Mouse (Mus musculus): Measurements from ENCODE around the gene Casz1.

Gene Casz1

DNA sequence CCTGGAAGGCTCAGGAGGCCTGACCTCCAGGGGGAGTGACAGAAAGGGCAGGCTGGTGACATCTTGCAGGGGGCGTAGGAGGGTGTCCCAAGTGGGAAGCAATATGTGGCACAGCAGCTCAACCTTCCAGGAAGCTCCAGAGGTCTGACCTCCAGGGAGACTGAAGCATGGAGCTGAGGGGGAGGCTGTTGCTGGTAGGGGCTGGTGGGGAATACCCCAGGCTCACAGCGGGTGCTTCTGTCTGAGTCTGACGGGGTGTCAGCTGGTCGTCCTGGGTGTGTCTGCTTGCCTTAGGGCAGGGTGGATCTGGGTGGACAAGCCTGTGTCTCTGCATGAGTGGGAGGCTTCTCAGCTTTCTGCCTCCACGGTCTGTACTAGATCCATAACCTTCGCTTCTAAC lies 38.1 kb downstream of the Casz1 start:
- in situ Hi-C loops (cut with MboI) = no loop called here

- in situ Hi-C loops (cut with MboI) = no loop called here
Measured at GRCm38 (mm10) chr4:148844921-148845320, 40.7 kb downstream of the Casz1 start.

DNA sequence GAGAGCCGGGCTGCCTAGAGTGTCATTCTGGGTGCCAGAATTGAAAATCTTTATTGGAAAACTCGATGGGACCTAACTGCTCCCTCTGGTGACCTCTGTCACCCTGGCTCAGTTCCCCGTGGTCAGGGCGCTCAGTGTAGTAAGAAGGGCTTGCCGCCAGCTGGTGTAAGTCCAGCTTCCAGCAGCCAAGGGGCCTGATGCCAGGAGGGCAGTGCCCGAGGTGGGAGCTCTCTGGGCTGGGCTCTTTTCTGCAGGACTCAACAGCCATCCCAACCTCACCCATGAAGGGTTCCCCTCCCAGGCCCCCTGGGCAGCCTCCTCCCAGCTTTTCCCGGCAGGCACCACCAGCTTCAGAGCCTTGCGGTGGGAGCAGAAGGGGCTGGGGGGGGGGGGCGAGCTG lies 42.0 kb downstream of the Casz1 start:
- in situ Hi-C loops (cut with MboI) = no loop called here

- in situ Hi-C loops (cut with MboI) = no loop called here
Measured at GRCm38 (mm10) chr4:148846724-148847123, 42.5 kb downstream of the Casz1 start.

- in situ Hi-C loops (cut with MboI) = no loop called here
Measured at GRCm38 (mm10) chr4:148847636-148848035, 43.4 kb downstream of the Casz1 start.

GRCm38 (mm10) chr4:148849437-148849836 lies 45.2 kb downstream of the Casz1 start:
- in situ Hi-C loops (cut with MboI) = no loop called here

GRCm38 (mm10) chr4:148853057-148853456 lies 48.8 kb downstream of the Casz1 start:
- in situ Hi-C loops (cut with MboI) = no loop called here

GRCm38 (mm10) chr4:148854093-148854492 lies 49.9 kb downstream of the Casz1 start:
- in situ Hi-C loops (cut with MboI) = no loop called here

- in situ Hi-C loops (cut with MboI) = no loop called here
Measured at GRCm38 (mm10) chr4:148855527-148855926, 51.3 kb downstream of the Casz1 start.

DNA sequence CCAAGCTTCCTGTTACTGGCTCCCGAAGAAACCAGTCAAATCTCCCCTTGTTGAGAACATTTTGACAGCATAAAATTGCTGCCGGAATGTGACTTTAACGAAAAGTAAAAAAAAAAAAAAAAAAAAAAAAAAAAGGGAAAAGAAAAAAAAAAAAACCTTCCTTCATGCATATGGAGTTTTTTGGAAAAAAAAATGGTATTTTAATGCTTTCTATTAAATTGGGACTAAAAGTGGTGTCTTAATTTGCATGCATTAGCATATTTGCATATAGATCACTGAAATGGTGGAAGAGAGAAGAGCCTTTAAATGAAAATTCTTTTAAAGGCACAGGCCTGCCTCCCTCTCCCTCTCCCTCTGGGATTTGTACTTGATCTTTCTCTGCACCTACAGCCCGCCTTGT lies 52.0 kb downstream of the Casz1 start:
- in situ Hi-C loops (cut with MboI) = no loop called here

DNA sequence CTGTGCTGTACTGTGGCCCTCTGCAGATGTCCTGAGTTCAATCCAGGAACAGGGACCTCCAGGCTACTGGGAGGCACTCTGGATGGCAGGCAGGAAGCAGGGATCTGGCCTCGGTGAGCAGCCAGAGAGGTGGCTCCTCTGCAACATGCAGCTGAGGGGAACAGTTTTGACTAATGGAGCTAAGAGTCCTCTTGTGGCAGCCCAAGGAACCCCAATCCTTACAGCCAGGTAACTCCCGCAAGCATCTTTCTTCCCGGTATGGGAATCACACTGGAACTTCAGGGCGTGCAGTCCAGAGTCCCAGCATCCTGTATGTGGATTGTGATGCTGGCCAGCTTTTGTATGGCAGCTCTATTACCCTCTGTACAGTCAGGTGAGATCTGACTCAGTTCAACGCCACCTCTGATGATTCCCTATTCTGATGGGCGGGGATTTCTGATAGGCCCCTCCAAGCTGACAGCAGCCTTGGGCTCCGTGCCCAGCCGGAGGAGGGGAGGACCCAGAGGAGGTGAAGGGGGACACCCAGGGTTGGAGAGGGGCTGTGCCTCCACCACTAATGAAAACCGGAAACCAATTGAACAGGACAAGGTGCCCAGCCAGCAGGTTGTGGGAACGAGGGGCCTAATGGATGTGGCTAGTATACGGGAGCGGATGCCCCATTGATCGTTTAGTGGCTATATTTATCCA lies 53.3 kb downstream of the Casz1 start:
- in situ Hi-C loops (cut with MboI) = no loop called here

DNA sequence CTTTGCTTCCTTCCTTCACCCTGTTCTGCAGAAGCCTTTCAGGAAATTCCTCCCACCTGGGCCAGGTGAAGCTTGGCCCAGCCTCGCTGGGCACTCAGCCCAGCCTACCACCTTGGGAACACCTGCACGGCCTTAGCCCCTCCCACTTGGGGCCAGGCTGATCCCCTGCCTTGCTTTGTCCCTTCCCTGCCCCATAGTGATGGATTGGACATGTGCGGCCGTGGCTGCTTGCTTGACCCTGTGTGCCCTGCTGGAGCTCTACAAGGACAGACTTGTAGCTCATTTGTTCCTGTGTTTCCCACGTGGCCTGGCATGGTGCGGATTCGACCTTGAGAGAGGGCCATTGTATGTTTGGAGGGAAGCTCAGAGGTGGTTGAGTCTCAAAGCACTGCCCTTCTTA lies 54.0 kb downstream of the Casz1 start:
- in situ Hi-C loops (cut with MboI) = no loop called here

DNA sequence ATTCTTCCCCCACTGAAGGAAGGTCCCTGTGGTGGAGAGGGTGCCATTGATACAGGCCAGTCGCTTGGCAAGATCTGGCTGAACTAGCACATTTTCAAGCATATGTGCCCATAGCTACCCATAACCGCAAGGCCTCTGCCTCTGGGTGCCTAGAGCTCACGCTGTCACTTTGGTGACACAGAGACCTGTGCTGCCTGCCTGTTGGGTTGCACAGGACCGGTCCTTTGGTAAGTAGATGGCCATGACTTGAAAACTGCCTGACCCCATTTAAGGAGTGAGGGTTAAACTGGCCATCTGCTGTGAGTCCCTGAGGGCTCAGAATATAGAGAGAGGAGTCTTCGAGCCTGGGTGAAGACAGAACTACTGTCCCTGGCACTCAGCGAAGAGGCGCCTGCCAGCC lies 55.2 kb downstream of the Casz1 start:
- in situ Hi-C loops (cut with MboI) = no loop called here

DNA sequence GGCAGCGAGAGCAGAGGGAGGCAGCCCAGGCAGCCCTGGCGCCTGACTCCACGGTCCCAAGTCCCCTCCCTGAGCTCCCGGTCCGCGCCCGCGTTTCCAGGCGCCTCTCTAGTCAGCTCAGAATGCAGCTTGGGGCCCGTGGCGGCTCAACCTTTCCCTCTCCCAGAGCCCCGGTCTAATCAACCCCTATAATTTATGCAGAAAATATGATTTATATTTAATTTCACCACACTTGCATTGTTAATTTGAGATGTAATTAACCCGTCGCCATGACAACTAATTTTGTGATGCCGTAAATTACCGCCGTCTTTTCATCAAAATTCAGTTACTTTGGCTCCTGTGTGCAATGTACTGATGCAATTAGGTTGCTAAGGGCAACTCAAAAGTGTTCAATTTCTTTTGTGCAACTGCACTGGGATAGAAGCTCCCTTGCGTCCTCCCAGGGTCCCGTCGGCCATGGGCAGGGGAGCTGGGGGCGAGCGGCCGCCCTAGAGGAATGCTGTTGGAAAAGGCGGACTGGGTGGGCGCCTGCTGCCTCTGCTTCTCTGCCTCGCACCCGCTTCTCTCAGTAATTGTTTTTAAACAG lies 55.8 kb downstream of the Casz1 start:
- in situ Hi-C loops (cut with MboI) = no loop called here

- in situ Hi-C loops (cut with MboI) = no loop called here
Measured at GRCm38 (mm10) chr4:148860636-148861035, 56.4 kb downstream of the Casz1 start.

- in situ Hi-C loops (cut with MboI) = no loop called here
Measured at GRCm38 (mm10) chr4:148866812-148867470, 62.7 kb downstream of the Casz1 start.

- in situ Hi-C loops (cut with MboI) = no loop called here
Measured at GRCm38 (mm10) chr4:148867721-148868397, 63.6 kb downstream of the Casz1 start.

GRCm38 (mm10) chr4:148869566-148869965 lies 65.3 kb downstream of the Casz1 start:
- in situ Hi-C loops (cut with MboI) = no loop called here

GRCm38 (mm10) chr4:148870496-148870895 lies 66.3 kb downstream of the Casz1 start:
- in situ Hi-C loops (cut with MboI) = no loop called here

DNA sequence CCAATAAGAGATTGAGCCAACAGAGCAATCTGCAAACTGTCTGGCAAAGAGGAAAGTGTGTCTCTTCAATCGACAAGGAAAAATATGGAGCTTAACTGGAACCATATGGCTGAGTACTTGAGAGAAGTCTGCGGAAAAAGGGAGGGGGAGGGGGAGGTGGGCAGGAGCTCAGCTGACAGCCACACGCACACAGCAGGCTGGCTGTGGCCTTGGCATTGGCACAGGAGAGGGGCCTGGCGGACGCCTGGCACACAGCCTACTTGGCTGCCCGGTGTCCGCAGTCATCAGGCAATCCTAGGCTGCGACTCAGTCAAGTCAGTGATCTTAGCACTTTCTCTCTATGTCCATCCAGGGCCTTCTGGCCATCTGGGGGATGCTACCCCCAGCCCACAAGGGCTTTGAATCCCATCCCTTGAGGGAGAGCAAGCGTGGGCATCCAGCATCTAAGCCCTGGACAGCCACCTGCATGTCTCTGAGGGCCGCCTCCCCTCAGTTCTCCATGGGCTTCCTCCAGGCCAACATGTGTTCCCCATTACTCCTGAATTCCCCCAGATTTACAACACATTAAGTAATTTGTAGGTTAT lies 67.6 kb downstream of the Casz1 start:
- in situ Hi-C loops (cut with MboI) = no loop called here

GRCm38 (mm10) chr4:148872372-148872771 lies 68.1 kb downstream of the Casz1 start:
- in situ Hi-C loops (cut with MboI) = no loop called here

- in situ Hi-C loops (cut with MboI) = no loop called here
Measured at GRCm38 (mm10) chr4:148872783-148873182, 68.6 kb downstream of the Casz1 start.
